Mouse (Mus musculus): Measurements from ENCODE around the gene Wnt3a.

Gene Wnt3a

GRCm38 (mm10) chr11:59290702-59291303, at the start of gene Wnt3a:
Gene Wnt3a (minus strand): TSS chr11:59290752.
- DNase-seq (ENCODE audit: low read depth): no peak

DNA sequence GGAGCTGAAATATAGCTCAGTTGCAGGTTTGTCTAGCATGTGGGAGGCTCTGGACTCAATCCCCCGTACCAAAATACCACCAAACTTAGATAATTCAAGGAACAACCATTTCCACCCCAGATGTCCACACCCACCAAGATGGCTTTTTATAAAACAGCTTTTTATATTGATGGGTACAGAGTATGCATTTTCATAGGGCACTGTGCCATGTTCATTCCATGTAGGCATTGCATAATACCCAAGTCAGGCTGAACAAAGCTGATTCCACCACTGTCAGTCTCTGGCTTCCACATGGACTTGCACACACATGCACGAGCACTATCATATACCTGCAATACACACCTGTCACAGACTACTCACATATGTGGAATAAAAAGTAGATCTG, 48.2 kb upstream of the Wnt3a start:
- DNase-seq (ENCODE audit: low read depth): no peak

DNA sequence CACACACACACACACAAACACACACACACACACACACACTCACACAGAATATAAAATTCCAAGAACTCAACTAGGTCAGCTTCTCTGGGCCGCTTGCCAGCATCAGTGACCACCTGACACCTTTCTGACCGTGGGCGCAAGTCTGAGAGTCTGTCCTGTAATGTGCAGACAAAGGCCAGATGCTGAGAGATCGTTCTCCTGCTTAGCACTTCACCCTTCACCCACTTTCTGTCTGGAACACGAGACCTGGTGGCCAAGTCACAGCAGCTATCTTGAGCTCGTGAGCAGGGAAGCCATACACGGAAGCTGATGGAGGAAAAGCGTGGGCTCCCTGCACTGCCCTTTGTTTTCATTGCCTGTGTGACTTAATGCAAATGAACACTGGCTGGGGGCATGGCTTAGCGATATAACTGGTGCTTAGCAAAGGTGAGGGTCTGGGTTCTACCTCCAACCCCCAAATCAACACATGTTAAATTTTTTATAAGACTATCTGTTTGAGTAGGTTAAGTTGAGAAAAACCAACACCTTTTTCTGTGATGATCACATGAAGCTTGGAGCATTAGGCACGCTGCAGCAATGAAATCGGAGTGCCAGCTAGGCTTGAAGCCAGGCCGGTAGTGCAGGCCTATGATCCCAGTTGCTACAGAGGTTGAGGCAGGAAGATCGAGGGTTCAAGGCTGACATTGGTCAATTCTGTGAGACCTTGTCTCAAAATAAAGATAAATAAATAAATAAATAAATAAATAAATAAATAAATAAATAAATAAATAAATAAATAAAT, 47.6 kb upstream of the Wnt3a start:
- no peak for DNase-seq (ENCODE audit: low read depth)

- no peak for DNase-seq (ENCODE audit: low read depth)
These were observed 45.8 kb upstream of the Wnt3a start for GRCm38 (mm10) chr11:59336381-59336780.

DNA sequence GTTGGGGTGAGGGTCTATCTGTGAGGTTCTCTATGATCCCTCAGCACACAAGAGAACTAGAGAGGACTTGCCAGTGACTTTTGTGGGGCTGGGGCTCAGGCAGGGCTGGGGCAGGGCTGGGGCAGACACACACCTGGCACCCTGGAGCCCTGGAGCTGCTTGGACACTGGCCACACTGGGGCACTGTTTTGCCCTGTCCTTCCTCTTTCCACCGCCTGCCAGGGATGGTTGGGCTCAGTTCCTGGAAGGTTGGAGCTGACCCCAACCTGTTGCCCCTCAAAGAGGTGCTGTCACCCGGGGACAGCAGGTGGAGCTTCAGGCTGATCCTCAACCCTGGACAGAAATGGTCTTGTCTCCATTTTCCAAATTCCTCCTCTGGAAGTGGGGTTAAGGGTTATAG, 45.4 kb upstream of the Wnt3a start:
- no peak for DNase-seq (ENCODE audit: low read depth)

GRCm38 (mm10) chr11:59335150-59335549, 44.6 kb upstream of the Wnt3a start:
- DNase-seq (ENCODE audit: low read depth): no peak

- DNase-seq (ENCODE audit: low read depth): no peak
These were observed 42.4 kb upstream of the Wnt3a start for GRCm38 (mm10) chr11:59332938-59333337.

DNA sequence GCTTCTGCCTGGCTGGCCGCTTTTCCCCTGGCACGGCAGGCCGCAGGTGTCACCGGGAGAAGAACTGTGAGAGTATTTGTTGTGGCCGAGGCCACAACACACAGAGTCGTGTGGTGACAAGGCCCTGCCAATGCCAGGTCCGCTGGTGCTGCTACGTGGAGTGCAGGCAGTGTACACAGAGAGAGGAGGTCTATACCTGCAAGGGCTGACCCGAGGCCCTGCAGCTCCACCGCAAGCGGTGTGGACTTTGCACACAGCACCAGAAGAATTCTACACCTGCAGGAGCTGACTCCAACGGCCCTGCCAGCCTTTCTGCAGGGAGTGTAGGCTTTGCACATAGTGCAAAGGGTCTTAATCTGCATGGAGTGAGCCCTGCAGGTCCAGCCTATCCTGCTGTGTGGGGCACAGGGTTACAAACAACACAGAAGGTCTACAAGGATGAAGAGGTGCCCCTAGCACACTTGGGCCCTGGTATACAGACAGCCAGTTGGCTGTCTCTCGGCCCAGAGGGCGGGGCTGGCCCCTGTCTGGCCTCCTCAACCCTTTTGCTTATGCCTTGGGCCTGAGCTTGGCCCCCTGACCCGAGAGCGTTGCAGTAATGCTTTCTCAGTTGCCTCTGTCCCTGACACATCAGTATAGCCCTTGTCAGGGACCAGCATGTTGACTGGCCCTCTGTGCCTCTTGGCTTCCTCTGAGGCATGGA, 40.8 kb upstream of the Wnt3a start:
- DNase-seq (ENCODE audit: low read depth): no peak

DNA sequence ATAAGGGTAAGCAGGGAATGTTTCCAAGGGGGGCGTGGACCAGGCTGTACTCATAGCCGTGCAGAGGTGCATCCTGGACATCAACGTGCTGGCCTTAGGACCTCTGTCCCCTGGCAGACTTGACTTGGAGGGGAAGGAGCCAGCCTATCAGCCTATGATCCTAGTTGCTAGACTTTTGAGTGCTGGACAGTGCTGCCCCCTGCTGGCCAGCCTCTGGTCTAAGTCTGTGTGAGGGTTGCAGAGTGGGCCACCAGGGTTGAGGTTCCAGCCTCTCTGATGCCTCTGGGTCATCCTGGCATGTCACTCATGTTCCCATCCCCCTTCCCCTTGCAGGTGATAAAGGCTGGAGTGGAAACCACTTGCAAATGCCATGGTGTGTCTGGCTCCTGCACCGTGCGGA, 40.0 kb upstream of the Wnt3a start:
- peak; percentile 58 for DNase-seq (ENCODE audit: low read depth)

DNA sequence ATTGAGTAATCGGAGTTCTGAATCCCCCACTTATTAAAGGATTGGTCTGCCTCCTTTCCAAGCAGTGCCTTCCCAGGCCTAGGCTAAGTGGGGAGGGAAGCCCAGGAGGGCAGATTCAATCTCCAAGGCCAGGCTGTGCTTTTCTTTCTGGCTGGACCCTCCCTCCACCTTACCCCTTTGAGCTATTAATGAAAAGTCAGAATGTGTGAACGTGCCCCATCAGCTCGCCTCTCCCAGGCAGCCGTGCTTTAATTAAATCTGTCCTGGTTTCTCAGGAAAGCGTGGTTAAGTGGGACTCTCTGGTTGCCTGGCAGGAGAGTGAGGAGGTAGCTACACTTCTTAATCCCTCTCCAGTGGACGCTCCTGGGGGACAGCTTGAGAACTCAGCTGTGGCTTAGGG, 39.1 kb upstream of the Wnt3a start:
- DNase-seq (ENCODE audit: low read depth): no peak

DNA sequence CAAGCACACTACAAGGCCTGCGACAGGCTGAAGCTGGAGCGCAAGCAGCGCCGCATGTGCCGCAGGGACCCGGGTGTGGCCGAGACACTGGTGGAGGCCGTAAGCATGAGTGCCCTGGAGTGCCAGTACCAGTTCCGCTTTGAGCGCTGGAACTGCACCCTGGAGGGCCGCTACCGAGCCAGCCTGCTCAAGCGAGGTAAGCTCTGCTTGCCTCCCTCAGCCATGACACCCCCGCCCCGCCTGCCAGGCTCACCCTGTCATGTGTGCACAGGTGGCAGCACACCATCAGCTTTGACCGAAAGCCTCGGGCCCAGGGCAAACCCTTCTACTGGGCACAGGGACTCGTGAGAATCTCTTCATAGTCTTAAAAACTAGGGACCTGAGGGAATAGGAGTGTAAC, 37.1 kb upstream of the Wnt3a start:
- no peak for DNase-seq (ENCODE audit: low read depth)

- no peak for DNase-seq (ENCODE audit: low read depth)
These were observed 34.2 kb upstream of the Wnt3a start for GRCm38 (mm10) chr11:59324777-59325176.

DNA sequence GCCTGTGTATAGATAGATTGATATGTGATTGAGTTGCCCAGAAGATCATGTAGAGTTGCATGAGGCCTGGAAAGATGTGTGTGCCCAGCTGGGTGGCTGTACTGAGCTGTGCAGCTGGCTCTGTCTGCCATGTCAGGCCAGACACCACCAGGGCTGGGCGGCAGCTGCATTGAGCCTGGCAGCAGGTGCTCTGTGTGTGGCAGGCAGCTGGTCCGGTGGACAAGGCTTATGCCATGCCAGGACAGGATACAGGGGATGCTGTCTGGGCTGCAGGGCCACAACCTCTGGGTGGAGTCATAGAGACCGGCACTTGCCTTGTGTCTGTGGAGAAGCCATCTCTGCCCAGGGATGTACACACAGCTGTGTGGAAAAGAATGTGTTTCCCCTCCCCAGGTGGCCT, 32.4 kb upstream of the Wnt3a start:
- no peak for DNase-seq (ENCODE audit: low read depth)

DNA sequence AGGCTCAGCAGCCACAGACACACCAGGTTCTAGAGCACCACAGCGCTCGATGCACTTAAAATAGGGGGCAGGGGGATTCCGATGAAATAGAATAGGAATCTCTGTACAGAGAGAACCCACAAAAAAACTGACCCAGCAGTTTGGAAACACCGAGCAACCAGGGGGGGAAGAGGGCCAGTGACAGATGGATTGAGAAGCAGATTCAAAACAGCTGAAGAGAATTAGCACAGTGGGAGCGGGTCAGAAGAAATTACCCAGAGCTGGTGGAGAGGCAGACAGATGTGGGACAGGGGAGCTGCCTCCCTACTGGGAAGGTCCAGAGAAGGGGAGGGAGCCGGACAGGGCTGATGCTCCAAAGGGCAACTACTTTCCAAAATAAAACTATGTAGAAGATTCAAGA, 26.0 kb upstream of the Wnt3a start:
- no peak for DNase-seq (ENCODE audit: low read depth)

GRCm38 (mm10) chr11:59313944-59314343, 23.4 kb upstream of the Wnt3a start:
- DNase-seq (ENCODE audit: low read depth): no peak

GRCm38 (mm10) chr11:59313029-59313811, 22.7 kb upstream of the Wnt3a start:
- no peak for DNase-seq (ENCODE audit: low read depth)

DNA sequence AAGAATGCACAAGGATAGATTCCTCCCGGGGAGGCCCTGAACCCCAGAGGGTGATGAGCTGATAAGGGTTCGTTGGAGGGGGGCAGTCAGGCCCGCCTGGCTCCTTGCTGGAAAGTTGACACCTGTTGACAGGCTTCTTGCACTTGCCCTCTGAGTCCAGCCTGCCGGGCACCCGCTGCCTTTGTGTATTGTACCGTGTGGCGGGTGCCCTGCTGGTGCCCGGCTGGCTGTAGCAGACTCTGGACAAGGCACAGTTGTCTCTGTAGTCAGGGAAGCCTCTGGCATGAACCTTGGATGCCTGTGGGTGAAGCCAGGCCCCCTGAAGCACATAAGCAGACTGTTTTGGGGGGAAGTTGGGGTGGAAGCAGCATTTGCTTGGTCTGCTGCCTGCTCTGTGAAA, 21.9 kb upstream of the Wnt3a start:
- no peak for DNase-seq (ENCODE audit: low read depth)

DNA sequence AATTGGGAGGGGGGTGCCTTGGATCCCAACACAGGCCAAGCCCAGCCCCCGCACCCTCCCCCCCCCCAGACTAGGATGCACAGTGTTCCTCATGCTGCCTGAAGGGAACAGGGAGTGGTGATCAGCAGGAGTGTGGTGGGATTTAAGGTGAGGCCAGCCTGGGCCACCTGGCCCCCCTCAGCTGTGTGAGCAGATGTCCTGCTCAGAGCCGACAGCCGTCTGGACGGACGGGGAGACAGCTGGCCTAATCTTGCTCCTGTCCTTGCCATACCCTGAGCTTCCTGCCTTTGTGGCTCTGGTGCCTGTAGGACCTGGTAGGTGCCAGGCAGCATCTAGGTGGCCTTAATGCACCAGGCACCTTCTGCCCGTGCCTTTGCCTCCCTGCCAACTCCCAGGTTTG, 21.5 kb upstream of the Wnt3a start:
- no peak for DNase-seq (ENCODE audit: low read depth)

GRCm38 (mm10) chr11:59309976-59310375, 19.4 kb upstream of the Wnt3a start:
- DNase-seq (ENCODE audit: low read depth): no peak

DNA sequence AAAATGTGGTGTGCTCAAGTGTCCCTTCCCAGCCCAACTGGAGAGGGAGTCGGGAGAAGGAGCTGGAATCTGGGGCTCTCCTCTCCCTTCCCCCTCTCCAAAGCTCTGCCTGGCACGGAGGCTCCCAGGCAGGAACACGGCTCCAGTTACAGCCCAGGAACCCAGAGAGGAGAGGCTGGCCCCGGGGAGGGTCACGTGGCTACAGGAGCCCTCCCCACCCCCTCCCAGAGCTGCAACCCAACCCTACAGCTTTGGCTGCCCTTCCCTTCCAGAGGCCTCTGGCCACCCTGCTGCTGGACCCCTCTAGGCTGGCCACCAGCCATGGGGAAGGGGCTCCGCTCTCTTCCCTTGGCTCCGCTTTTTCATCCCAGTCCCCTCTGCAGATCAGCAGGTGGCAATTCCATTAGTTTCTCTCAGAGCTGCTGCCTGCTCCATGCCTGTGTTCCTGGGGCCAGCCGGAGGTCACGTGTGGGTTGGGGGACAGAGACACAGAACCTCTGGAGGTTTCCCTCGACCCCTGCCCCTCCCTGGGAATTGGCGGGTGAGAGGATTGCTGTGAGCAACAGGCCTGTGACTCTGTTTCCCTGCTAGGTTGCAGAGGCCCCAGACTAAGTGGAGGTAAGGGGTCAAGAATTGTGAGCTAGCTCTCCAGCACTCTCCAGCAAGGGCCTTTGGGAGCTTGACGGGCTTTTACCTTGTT, 18.7 kb upstream of the Wnt3a start:
- no peak for DNase-seq (ENCODE audit: low read depth)

- DNase-seq (ENCODE audit: low read depth): no peak
These were observed 18.1 kb upstream of the Wnt3a start for GRCm38 (mm10) chr11:59308625-59309024.

DNA sequence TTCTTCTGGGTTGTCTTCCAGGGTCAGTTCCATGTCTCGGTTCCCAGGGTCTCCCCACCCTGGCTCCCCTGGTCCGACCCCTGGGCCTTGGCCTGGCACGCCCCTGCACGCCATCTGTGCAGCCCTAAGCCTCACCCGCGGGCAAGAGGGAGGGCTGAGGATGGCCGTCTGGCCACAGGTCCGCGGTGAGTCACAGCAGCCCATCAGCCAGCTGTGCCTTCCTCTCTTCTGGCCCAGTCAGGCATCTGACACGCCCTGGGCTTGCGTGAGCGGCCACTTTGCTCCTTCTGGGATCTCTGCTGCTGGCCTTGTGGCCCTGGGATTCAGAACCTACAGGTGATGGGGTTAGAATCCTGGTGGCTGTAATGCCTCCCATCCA, 17.6 kb upstream of the Wnt3a start:
- no peak for DNase-seq (ENCODE audit: low read depth)

All from induced T-regulatory cell, adult 2 months (primary cell).